Mouse (Mus musculus) adrenal gland, adult (tissue): ENCODE data around the gene Vps45.

ENCODE experiments used
- DNase-seq, 2 experiments: peaks; one replicate each; pipeline ENCODE4 v3.0.0; 2022 to 2023; ENCODE audit warnings: low spot score in 1 of 2; ENCODE audit not compliant: inconsistent age in 2 of 2

The Vps45 gene

GRCm38 (mm10) chr3:95999308-96000079, 58.8 kb downstream of the Vps45 start:
- DNase-seq = no peak

GRCm38 (mm10) chr3:95997203-95997721, 61.0 kb downstream of the Vps45 start:
- DNase-seq = peak in 1 of 2 experiments; percentile 48

- no peak for DNase-seq
Observed at GRCm38 (mm10) chr3:95996451-95997073, 61.7 kb downstream of the Vps45 start.

- peak; percentile 72 to 87 for DNase-seq
Observed at GRCm38 (mm10) chr3:95995802-95996428, 62.4 kb downstream of the Vps45 start, which contains the start of gene Plekho1. TSS of gene Plekho1 (minus strand) at chr3:95996001.

GRCm38 (mm10) chr3:95994975-95995801, 63.1 kb downstream of the Vps45 start:
- DNase-seq = peak; percentile 46 to 79

- peak in 1 of 2 experiments; percentile 65 for DNase-seq
Observed at GRCm38 (mm10) chr3:95994381-95994846, 63.9 kb downstream of the Vps45 start.

- peak in 1 of 2 experiments; percentile 75 for DNase-seq
Observed at GRCm38 (mm10) chr3:95993881-95994280, 64.4 kb downstream of the Vps45 start.

GRCm38 (mm10) chr3:95992990-95993603, 65.2 kb downstream of the Vps45 start:
- peak in 1 of 2 experiments; percentile 47 for DNase-seq

GRCm38 (mm10) chr3:95990413-95990941, 67.8 kb downstream of the Vps45 start:
- peak in 1 of 2 experiments; percentile 46 for DNase-seq

- peak; percentile 57 to 79 for DNase-seq
Observed at GRCm38 (mm10) chr3:95988969-95989368, 69.3 kb downstream of the Vps45 start.

- peak in 1 of 2 experiments; percentile 24 for DNase-seq
Observed at GRCm38 (mm10) chr3:95988138-95988537, 70.1 kb downstream of the Vps45 start.

GRCm38 (mm10) chr3:95987386-95988110, 70.7 kb downstream of the Vps45 start:
- peak in 1 of 2 experiments; percentile 46 for DNase-seq

- peak in 1 of 2 experiments; percentile 31 for DNase-seq
Observed at GRCm38 (mm10) chr3:95986984-95987383, 71.3 kb downstream of the Vps45 start.

- peak in 1 of 2 experiments; percentile 58 for DNase-seq
Observed at GRCm38 (mm10) chr3:95986001-95986622, 72.2 kb downstream of the Vps45 start.

GRCm38 (mm10) chr3:95985209-95986000, 72.9 kb downstream of the Vps45 start:
- DNase-seq = peak in 1 of 2 experiments; percentile 63

- DNase-seq = no peak
Observed at GRCm38 (mm10) chr3:95982129-95982528, 76.1 kb downstream of the Vps45 start.

- DNase-seq = no peak
Observed at GRCm38 (mm10) chr3:95980276-95980970, 77.8 kb downstream of the Vps45 start.
